Mouse (Mus musculus): ENCODE measurements around the gene Spaca1. TPM values are rescaled to one million over a fixed set of nuclear protein-coding genes. Genes with fewer than 3 reads are reported as not detected.
"Not testable (repeated sequence)": the region's sequence is repeated elsewhere in the genome, so short reads cannot be mapped to it uniquely, and the experiment has no call there.

Spaca1 gene
- 1 to 10 TPM in 2 of 3 experiments, not detected in 1; 2.6 to 2.9 TPM for polyA plus RNA-seq (2017; shearing (Covaris generic))

GRCm38 (mm10) chr4:34049571-34050255, at the start of gene Spaca1:
Gene Spaca1 (minus strand): TSS chr4:34050191.
- peak; percentile 66 for ATAC-seq

GRCm38 (mm10) chr4:34087286-34087685, 37.3 kb upstream of the Spaca1 start:
- not testable (repeated sequence) for ATAC-seq

- no peak for ATAC-seq
Measured at GRCm38 (mm10) chr4:34081064-34081463, 31.1 kb upstream of the Spaca1 start.

- no peak for ATAC-seq
Measured at GRCm38 (mm10) chr4:34069002-34069401, 19.0 kb upstream of the Spaca1 start.

GRCm38 (mm10) chr4:34058320-34058719, 8.3 kb upstream of the Spaca1 start:
- no peak for ATAC-seq

- ATAC-seq: no peak
Measured at GRCm38 (mm10) chr4:34026771-34027170, 23.2 kb downstream of the Spaca1 start.

GRCm38 (mm10) chr4:34021456-34021855, 28.5 kb downstream of the Spaca1 start:
- ATAC-seq: no peak

- ATAC-seq: peak; percentile 58
Measured at GRCm38 (mm10) chr4:33996382-33996781, 53.6 kb downstream of the Spaca1 start.

- no peak for ATAC-seq
Measured at GRCm38 (mm10) chr4:33992687-33993086, 57.3 kb downstream of the Spaca1 start.

GRCm38 (mm10) chr4:33988466-33989089, 61.4 kb downstream of the Spaca1 start:
- peak; percentile 95 for ATAC-seq

Other genes starting within 250 kb of the Spaca1 start
- not detected for gene Cnr1, start 125.6 kb downstream of the Spaca1 start, polyA plus RNA-seq (2017; shearing (Covaris generic))

Measured in inflammation-experienced regulatory T-cells, adult 6 months (primary cell).